Mouse (Mus musculus) embryo, embryonic 9.5 days (tissue): Measurements from ENCODE around the gene Muc2.

Experiments
- DNase-seq: peaks from one replicate; pipeline ENCODE4 v3.0.0-alpha.2; 2017; ENCODE audit errors: extremely low spot score

Gene Muc2

GRCm38 (mm10) chr7:141758291-141758690 is 68.2 kb downstream of the Muc2 start:
- DNase-seq, result no peak

GRCm38 (mm10) chr7:141770521-141770920 is 80.4 kb downstream of the Muc2 start:
- no peak for DNase-seq

- no peak for DNase-seq
These were observed 80.8 kb downstream of the Muc2 start for GRCm38 (mm10) chr7:141770988-141771387.

GRCm38 (mm10) chr7:141772058-141772557 is 82.0 kb downstream of the Muc2 start:
- no peak for DNase-seq

- DNase-seq, result no peak
These were observed 84.7 kb downstream of the Muc2 start for GRCm38 (mm10) chr7:141774855-141775254.

- DNase-seq, result no peak
These were observed 86.1 kb downstream of the Muc2 start for GRCm38 (mm10) chr7:141776199-141776598.

- DNase-seq, result no peak
These were observed 98.7 kb downstream of the Muc2 start, which contains the start of gene Muc5ac for GRCm38 (mm10) chr7:141788677-141789452. Gene Muc5ac (plus strand): TSS chr7:141788972.

- DNase-seq, result no peak
These were observed 104.1 kb downstream of the Muc2 start for GRCm38 (mm10) chr7:141794251-141794650.

GRCm38 (mm10) chr7:141803206-141803605 is 113.1 kb downstream of the Muc2 start:
- DNase-seq, result no peak
